Mouse (Mus musculus) embryo, embryonic 11 days (tissue): ENCODE data around the gene Zfp184.

Experiments
- DNase-seq: peaks from one replicate; pipeline ENCODE4 v3.0.0-alpha.2; 2015

The Zfp184 gene

GRCm38 (mm10) chr13:21993957-21994738 is 49.3 kb downstream of the Zfp184 start:
- DNase-seq = peak; percentile 67

GRCm38 (mm10) chr13:21994896-21995295 is 50.0 kb downstream of the Zfp184 start:
- DNase-seq = no peak

GRCm38 (mm10) chr13:21995331-21995914 is 50.5 kb downstream of the Zfp184 start:
- DNase-seq = peak; percentile 77

- peak; percentile 79 for DNase-seq
Measured at GRCm38 (mm10) chr13:21996101-21996839, 51.4 kb downstream of the Zfp184 start.

DNA sequence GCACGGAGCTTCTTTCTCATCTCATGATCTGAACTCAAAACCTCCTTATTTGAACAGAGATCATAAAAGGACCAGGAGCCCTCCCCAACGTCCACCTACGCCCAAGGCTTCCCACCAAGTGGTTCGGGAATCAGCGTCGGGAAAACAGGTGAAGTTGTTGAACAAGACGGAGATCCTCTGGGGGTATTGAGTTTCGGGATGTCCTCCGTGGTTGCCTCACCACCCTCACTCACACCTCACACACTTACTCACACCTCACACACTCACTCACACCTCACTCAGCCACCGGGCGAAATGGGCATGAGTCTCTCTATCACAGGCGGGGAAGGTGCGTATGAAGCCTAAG is 51.9 kb downstream of the Zfp184 start:
- DNase-seq = no peak

DNA sequence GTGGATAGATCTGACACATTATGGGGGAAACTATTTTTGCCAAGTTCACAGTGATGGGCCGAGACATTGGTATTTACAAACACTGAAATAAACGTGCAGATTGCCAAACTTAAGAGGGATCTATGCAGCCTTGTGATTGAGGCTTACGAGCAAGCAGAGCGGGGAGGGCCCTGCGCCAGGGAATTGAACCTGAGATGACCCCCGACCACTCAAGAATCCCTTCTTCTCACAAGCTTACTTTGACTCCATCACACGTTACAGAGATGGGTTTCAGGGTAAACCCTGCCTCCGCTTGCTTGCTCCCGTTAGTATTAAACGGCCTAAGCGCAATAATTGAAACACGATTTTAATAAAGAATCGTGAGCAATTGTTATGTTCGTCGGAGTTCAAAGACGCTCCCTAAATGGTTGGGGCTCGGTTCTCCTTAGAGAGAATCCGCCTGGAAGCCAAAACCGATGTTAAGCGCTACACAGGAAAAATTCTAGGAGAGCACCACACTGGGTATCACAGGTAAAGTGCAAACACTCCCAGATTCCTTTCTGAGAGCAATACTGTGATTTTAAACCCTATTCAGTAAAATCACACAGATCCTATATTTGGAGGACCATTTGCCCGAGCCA is 52.4 kb downstream of the Zfp184 start:
- DNase-seq = no peak

DNA sequence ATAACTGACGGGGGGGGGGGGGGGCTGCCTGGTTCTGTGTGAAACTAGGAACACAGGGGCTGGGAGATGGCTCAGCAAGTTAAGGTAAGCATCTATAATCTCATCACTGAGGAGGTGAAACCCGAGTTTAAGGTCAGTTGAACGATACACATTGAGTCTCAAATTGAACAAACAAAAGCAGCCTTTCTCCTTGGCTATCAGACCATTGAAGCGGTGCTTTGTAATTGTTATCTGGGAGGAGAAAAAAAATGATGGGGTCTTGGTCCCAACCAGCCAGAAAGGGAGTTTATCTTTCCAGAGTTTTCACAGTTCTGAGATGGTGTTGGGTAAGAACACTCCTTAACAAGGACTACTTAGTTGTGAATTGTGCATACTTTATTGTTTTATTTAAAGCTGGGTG is 52.9 kb downstream of the Zfp184 start:
- no peak for DNase-seq

GRCm38 (mm10) chr13:21998412-21998811 is 53.5 kb downstream of the Zfp184 start:
- no peak for DNase-seq

DNA sequence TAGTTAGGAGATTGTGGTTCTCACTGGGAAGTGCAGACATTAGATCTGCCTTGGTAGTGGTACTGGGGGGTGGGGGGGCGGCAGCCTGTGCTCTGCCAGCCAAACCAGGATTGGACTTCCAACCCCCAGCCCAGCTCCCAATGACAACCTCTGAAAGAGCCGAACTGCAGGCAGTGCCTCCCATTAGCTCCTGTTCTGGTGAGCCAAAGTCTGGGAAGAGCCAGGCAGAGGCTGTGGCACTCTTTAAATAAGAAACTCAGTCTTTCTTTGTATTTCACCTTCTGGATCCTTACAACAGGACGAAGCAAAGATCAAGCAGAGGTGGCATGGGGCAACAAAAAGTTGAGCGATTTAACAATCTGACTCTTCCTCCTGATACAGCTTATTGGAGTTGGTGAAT is 54.3 kb downstream of the Zfp184 start:
- DNase-seq = no peak

- DNase-seq = no peak
Measured at GRCm38 (mm10) chr13:22001346-22001745, 56.5 kb downstream of the Zfp184 start.

GRCm38 (mm10) chr13:22001823-22002222 is 56.9 kb downstream of the Zfp184 start:
- no peak for DNase-seq

DNA sequence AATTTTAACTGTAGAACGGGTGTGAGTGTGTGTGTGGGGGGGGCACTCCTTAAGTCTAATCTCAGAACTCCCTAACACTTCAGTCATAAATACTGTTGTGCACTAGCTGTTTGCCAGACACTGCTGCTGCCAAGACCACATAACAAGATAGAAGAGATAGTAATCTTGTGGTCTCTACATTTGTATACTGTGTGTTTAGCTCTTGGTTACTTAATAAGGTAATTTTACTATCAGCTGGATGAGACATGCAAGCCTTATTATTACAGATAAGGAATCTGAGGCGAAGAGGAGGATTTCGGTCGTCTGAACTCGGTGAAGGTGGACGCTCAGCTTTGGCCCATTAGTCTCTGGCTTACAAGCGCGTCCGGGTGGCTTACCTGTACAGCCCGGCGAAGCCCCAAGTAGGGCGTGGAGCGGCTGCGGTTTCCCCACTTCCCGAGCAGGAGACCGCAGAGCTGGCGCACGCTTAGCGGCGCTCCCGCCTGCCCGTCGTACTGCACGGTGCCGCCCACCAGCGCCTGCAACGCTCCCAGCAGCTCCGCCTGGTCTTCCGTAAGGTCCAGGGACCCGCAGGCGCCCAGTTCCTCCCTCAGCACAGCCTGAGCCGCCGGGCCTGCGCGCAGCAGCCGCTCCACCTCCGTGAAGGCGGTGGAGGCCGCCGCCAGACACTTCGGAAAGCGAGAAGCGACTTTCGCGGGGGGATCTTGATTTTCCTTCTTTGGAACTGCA is 60.9 kb downstream of the Zfp184 start:
- DNase-seq = peak; percentile 76

- DNase-seq = peak; percentile 82
Measured at GRCm38 (mm10) chr13:22006334-22007120, 61.6 kb downstream of the Zfp184 start.

DNA sequence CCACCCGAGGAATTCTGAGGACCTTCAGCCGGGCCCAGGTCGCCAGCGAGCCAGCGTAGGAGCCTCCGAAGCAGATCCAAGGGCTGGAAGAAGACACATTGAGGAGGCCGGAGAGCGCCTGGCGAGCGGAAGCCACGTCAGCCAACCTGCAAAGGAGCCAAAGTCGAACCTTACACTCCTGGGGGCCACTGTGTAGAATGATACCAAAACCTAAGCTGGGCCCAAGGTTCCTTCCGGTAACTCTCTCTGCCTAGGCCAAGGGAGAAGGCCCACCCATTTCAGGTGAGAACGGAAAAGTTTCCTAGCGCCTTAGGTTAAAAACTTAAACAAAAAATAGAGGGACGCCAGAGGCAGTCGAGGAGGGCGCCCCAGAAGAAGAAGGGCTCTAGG is 62.2 kb downstream of the Zfp184 start:
- DNase-seq = no peak

GRCm38 (mm10) chr13:22007872-22008271 is 63.0 kb downstream of the Zfp184 start:
- no peak for DNase-seq

- DNase-seq = no peak
Measured at GRCm38 (mm10) chr13:22008707-22009106, 63.8 kb downstream of the Zfp184 start.

DNA sequence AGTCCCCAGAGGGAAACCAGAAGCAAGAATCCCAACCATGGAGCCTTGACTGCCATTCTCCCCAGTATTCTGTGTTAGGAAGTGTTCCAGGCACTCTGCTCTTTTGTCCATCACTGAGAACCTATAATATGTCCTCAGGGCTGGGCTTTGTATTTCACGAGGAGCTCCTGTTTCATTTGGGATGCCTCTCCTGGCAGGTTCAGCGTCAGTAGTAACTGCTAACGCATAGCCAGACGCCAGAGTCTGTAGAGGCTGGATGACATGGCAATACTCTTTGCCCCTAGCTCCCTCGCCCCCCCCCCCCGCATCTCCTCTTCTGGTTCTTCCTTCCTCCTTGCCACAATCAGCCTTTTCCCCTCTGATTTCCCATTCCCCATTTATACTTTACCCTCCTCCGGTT is 64.7 kb downstream of the Zfp184 start, which contains the start of gene Prss16:
Gene Prss16, minus strand, starts transcription at position 101 of the 400 bp plus-strand sequence.
- DNase-seq = no peak
